Mouse (Mus musculus) limb, embryonic 14.5 days (tissue): ENCODE data around the gene Fbxl15. TPM values are rescaled to one million over a fixed set of nuclear protein-coding genes. Genes with fewer than 3 reads are reported as not detected.

ENCODE experiments used
- ATAC-seq: fragments of 200-750 bp; cut with Nextera tagmentation; 2 replicates; pipeline ENCODE4 v1.8.0; 2017; ENCODE audit warnings: low read depth, moderate number of reproducible peaks, moderate TSS enrichment; ENCODE audit not compliant: low FRiP score
- DNase-seq: peaks from one replicate; pipeline ENCODE4 v3.0.0-alpha.2; 2015; ENCODE audit warnings: low spot score
- H3K27ac ChIP-seq: fragments of 300-500 bp; sonication (generic); replicated peaks from 2 replicates; pipeline ENCODE4 v1.5.1; 2014; ENCODE audit warnings: low read depth, mild to moderate bottlenecking, low read length, moderate library complexity, mixed read lengths
- H3K27me3 ChIP-seq: fragments of 300-500 bp; sonication (generic); 2 replicates; pipeline ENCODE4 v1.6.1; 2014; ENCODE audit warnings: low read length, mixed read lengths; ENCODE audit not compliant: control insufficient read depth, insufficient read depth
- H3K36me3 ChIP-seq: fragments of 300-500 bp; sonication (generic); 2 replicates; pipeline ENCODE4 v1.6.1; 2014; ENCODE audit warnings: mild to moderate bottlenecking, low read length, moderate library complexity, mixed read lengths; ENCODE audit not compliant: control insufficient read depth, insufficient read depth
- H3K4me1 ChIP-seq: fragments of 300-500 bp; sonication (generic); 2 replicates; pipeline ENCODE4 v1.6.1; 2014; ENCODE audit warnings: antibody characterized with exemption, low read length, mixed read lengths; ENCODE audit not compliant: control insufficient read depth, insufficient read depth
- H3K4me2 ChIP-seq: fragments of 300-500 bp; sonication (generic); replicated peaks from 2 replicates; pipeline ENCODE4 v1.6.1; 2014; ENCODE audit warnings: low read depth, mild to moderate bottlenecking, low read length, moderate library complexity; ENCODE audit not compliant: severe bottlenecking
- H3K4me3 ChIP-seq: fragments of 300-500 bp; sonication (generic); replicated peaks from 2 replicates; pipeline ENCODE4 v1.5.1; 2014; ENCODE audit warnings: low read length
- H3K9ac ChIP-seq: fragments of 300-500 bp; sonication (generic); 2 replicates; pipeline ENCODE4 v1.6.1; 2014; ENCODE audit warnings: mild to moderate bottlenecking, low read depth, low read length, moderate library complexity; ENCODE audit not compliant: severe bottlenecking
- H3K9me3 ChIP-seq: fragments of 300-500 bp; sonication (generic); 2 replicates; pipeline ENCODE4 v1.6.1; 2016; ENCODE audit warnings: low read length; ENCODE audit not compliant: control insufficient read depth
- POLR2A ChIP-seq: fragments of 200-500 bp; IDR thresholded peaks from 2 replicates; pipeline ENCODE4 v1.8.0; 2012; ENCODE audit warnings: inconsistent platforms, mild to moderate bottlenecking, moderate library complexity, borderline replicate concordance; ENCODE audit not compliant: insufficient read depth, insufficient read length; ENCODE audit errors: extremely low read depth
- WGBS: fragments of 180-500 bp; shearing (Covaris S2); extraction: QIAGEN DNeasy Blood & Tissue Kit; methylation state at CpG from one replicate; pipeline ENCODE4 v1.1.7; 2014; 5-methylcytosine and 5-hydroxymethylcytosine counted together
- polyA plus RNA-seq, 2 experiments: library from polyadenylated mRNA; depleted of rRNA in 1 of 2; stranded (reverse) in 1 of 2; unstranded in 1 of 2; fragments of >200 nt; fragmentation: Nextera tagmentation in 1 of 2; extraction: Ambion mirVana in 1 of 2; gene quantifications; 2 replicates each; pipeline versions ENCODE4 v1.2.1 to v1.2.3; 2012 to 2014

Fbxl15 gene
- polyA plus RNA-seq, 2 experiments: 10.8 to 13.5 TPM

- Histone ChIP-seq H3K9me3 (no peaks in the 10 kb centered on the region), H3K4me1 (peaks cover 7% of the 10 kb centered on the region), H3K36me3 (peaks cover 24% of the 10 kb centered on the region), H3K4me3 (no peak overlapping the region), H3K27ac (no peak overlapping the region), H3K27me3 (peaks cover 29% of the 10 kb centered on the region), H3K9ac (no peak overlapping the region), H3K4me2 (peak overlapping the region; percentile 100; the same call in 1 of the 2 replicates)
- no peak for ATAC-seq
- peak; percentile 35 for DNase-seq
- no peak for TF ChIP-seq POLR2A
- WGBS: 7% methylated on average over 16 of the region's 16 CpGs
These were observed 2.0 kb downstream of the Fbxl15 start for GRCm38 (mm10) chr19:46329951-46330350.

GRCm38 (mm10) chr19:46330696-46331095 is 2.7 kb downstream of the Fbxl15 start:
- Histone ChIP-seq H3K4me1 (peaks cover 7% of the 10 kb centered on the region), H3K4me2 (no peak overlapping the region), H3K9me3 (no peaks in the 10 kb centered on the region), H3K4me3 (no peak overlapping the region), H3K36me3 (peaks cover 24% of the 10 kb centered on the region), H3K27ac (no peak overlapping the region), H3K9ac (no peak overlapping the region), H3K27me3 (peaks cover 21% of the 10 kb centered on the region; the same call in 1 of the 2 replicates)
- 93% methylated on average over 12 of the region's 12 CpGs for WGBS
- ATAC-seq (no peak), DNase-seq (no peak)
- TF ChIP-seq POLR2A: no peak

GRCm38 (mm10) chr19:46331326-46331725 is 3.3 kb downstream of the Fbxl15 start:
- Histone ChIP-seq H3K4me1 (peaks cover 7% of the 10 kb centered on the region), H3K4me2 (no peak overlapping the region), H3K9me3 (no peaks in the 10 kb centered on the region), H3K9ac (no peak overlapping the region), H3K36me3 (peaks cover 24% of the 10 kb centered on the region), H3K27me3 (peaks cover 16% of the 10 kb centered on the region; the same call in 1 of the 2 replicates), H3K4me3 (no peak overlapping the region), H3K27ac (no peak overlapping the region)
- DNase-seq (no peak), ATAC-seq (no peak)
- TF ChIP-seq POLR2A: no peak
- 93% methylated on average over 14 of the region's 14 CpGs for WGBS

- Histone ChIP-seq H3K36me3 (peaks cover 24% of the 10 kb centered on the region), H3K27me3 (peaks cover 10% of the 10 kb centered on the region; the same call in 1 of the 2 replicates), H3K9me3 (no peaks in the 10 kb centered on the region), H3K4me1 (peaks cover 7% of the 10 kb centered on the region), H3K9ac (no peak overlapping the region), H3K27ac (no peak overlapping the region), H3K4me2 (no peak overlapping the region), H3K4me3 (no peak overlapping the region)
- DNase-seq (no peak), ATAC-seq (no peak)
- no peak for TF ChIP-seq POLR2A
- 85% methylated on average over 3 of the region's 3 CpGs for WGBS
These were observed 4.0 kb downstream of the Fbxl15 start for GRCm38 (mm10) chr19:46331936-46332335.

- WGBS: 71% methylated on average over 7 of the region's 7 CpGs
- H3K36me3 ChIP-seq: peaks cover 24% of the 10 kb centered on the region
- TF ChIP-seq POLR2A: no peak
- H3K4me3 ChIP-seq: no peak overlapping the region
- DNase-seq (no peak), ATAC-seq (no peak)
- H3K27me3 ChIP-seq: peaks cover 4% of the 10 kb centered on the region; the same call in 1 of the 2 replicates
- no peaks in the 10 kb centered on the region for H3K9me3 ChIP-seq
- peaks cover 11% of the 10 kb centered on the region for H3K4me1 ChIP-seq
- no peak overlapping the region for H3K4me2 ChIP-seq
- no peak overlapping the region for H3K27ac ChIP-seq
- H3K9ac ChIP-seq: no peak overlapping the region
These were observed 4.8 kb downstream of the Fbxl15 start for GRCm38 (mm10) chr19:46332721-46333339.
